Mouse (Mus musculus) lung, postnatal 0 days (tissue): Measurements from ENCODE around the gene Gm20388.

Experiments
- CTCF ChIP-seq: IDR thresholded peaks from 2 replicates; pipeline ENCODE4 v1.5.1; 2016; ENCODE audit warnings: antibody characterized with exemption, mild to moderate bottlenecking
- EP300 ChIP-seq: IDR thresholded peaks from 2 replicates; pipeline ENCODE4 v1.6.1; 2016; ENCODE audit warnings: antibody characterized with exemption, mild to moderate bottlenecking, control low read depth

GRCm38 (mm10) chr8:120442306-120443003 is 531.8 kb downstream of the Gm20388 start:
- TF ChIP-seq CTCF (no peak), EP300 (no peak)
